Mouse (Mus musculus) forebrain, embryonic 12.5 days (tissue): ENCODE measurements around the gene Myl12a. TPM values are rescaled to one million over a fixed set of nuclear protein-coding genes. Genes with fewer than 3 reads are reported as not detected.

ENCODE experiments used
- ATAC-seq: fragments of 200-750 bp; cut with Nextera tagmentation; 2 replicates; pipeline ENCODE4 v1.8.0; 2017; ENCODE audit warnings: moderate TSS enrichment; ENCODE audit not compliant: low FRiP score
- H3K27ac ChIP-seq: fragments of 300-500 bp; sonication (generic); 2 replicates; pipeline ENCODE4 v1.5.1; 2016; ENCODE audit warnings: mild to moderate bottlenecking
- H3K27me3 ChIP-seq: fragments of 300-500 bp; sonication (generic); 2 replicates; pipeline ENCODE4 v1.6.1; 2016; ENCODE audit warnings: mild to moderate bottlenecking
- H3K36me3 ChIP-seq: fragments of 300-500 bp; sonication (generic); replicated peaks from 2 replicates; pipeline ENCODE4 v1.6.1; 2016; ENCODE audit warnings: mild to moderate bottlenecking
- H3K4me1 ChIP-seq: fragments of 300-500 bp; sonication (generic); 2 replicates; pipeline ENCODE4 v1.6.1; 2016
- H3K4me2 ChIP-seq: fragments of 300-500 bp; sonication (generic); 2 replicates; pipeline ENCODE4 v1.6.1; 2016; ENCODE audit warnings: mild to moderate bottlenecking, moderate library complexity
- H3K4me3 ChIP-seq: fragments of 300-500 bp; sonication (generic); replicated peaks from 2 replicates; pipeline ENCODE4 v1.5.1; 2016; ENCODE audit warnings: mild to moderate bottlenecking
- H3K9ac ChIP-seq: fragments of 300-500 bp; sonication (generic); 2 replicates; pipeline ENCODE4 v1.6.1; 2016; ENCODE audit warnings: mild to moderate bottlenecking
- H3K9me3 ChIP-seq: fragments of 300-500 bp; sonication (generic); 2 replicates; pipeline ENCODE4 v1.6.1; 2016
- WGBS: fragments of 180-500 bp; shearing (Covaris S2); methylation state at CpG from one replicate; pipeline ENCODE4 v1.1.7; 2016; 5-methylcytosine and 5-hydroxymethylcytosine counted together
- polyA plus RNA-seq: library from polyadenylated mRNA; unstranded; fragments of >200 nt; fragmentation: Nextera tagmentation; extraction: Ambion mirVana; gene quantifications from 2 replicates; pipeline ENCODE4 v1.2.1, GENCODE M21; 2016

Myl12a gene
- 265 and 294 TPM in 2 replicates for polyA plus RNA-seq

GRCm38 (mm10) chr17:71002744-71003094, at the start of gene Myl12a:
TSS of gene Myl12a (minus strand) at chr17:71002878.
- H3K27ac ChIP-seq: peak within 1 kb of the TSS; percentile 96
- ATAC-seq: no peak; the same call in 1 of the 2 replicates
- 5% methylated on average over 14 of the region's 14 CpGs for WGBS

GRCm38 (mm10) chr17:71049292-71049691, 46.6 kb upstream of the Myl12a start:
- Histone ChIP-seq H3K27ac (no peak overlapping the region), H3K4me1 (no peaks in the 10 kb centered on the region), H3K27me3 (no peaks in the 10 kb centered on the region), H3K4me3 (no peak overlapping the region), H3K4me2 (no peak overlapping the region), H3K36me3 (no peaks in the 10 kb centered on the region), H3K9ac (no peak overlapping the region), H3K9me3 (no peaks in the 10 kb centered on the region)
- no peak for ATAC-seq
- WGBS: 91% methylated on average over 8 of the region's 8 CpGs

More at GRCm38 (mm10) chr17:71002744-71003094, at the start of gene Myl12a:
- Histone ChIP-seq H3K36me3 (no peaks in the 10 kb centered on the region), H3K9ac (peak within 1 kb of the TSS; percentile 80), H3K4me2 (peak within 1 kb of the TSS; percentile 61), H3K4me3 (peak within 1 kb of the TSS; percentile 81), H3K9me3 (no peaks in the 10 kb centered on the region), H3K27me3 (no peaks in the 10 kb centered on the region), H3K4me1 (peaks cover 20% of the 10 kb centered on the region)

GRCm38 (mm10) chr17:71046856-71047255, 44.2 kb upstream of the Myl12a start:
- H3K4me3 ChIP-seq: no peak overlapping the region
- H3K9me3 ChIP-seq: 0 out of 2 replicates have a peak, but pooled peaks cover 3% of the 10 kb centered on the region
- H3K36me3 ChIP-seq: no peaks in the 10 kb centered on the region
- H3K9ac ChIP-seq: no peak overlapping the region
- H3K4me1 ChIP-seq: no peaks in the 10 kb centered on the region
- no peak overlapping the region for H3K4me2 ChIP-seq
- no peaks in the 10 kb centered on the region for H3K27me3 ChIP-seq
- WGBS: 89% methylated on average over 4 of the region's 4 CpGs
- H3K27ac ChIP-seq: no peak overlapping the region
- ATAC-seq: no peak

- Histone ChIP-seq H3K4me1 (peaks cover 1% of the 10 kb centered on the region), H3K4me3 (no peak overlapping the region), H3K9me3 (0 out of 2 replicates have a peak, but pooled peaks cover 3% of the 10 kb centered on the region), H3K27ac (no peak overlapping the region), H3K27me3 (no peaks in the 10 kb centered on the region), H3K9ac (no peak overlapping the region), H3K36me3 (no peaks in the 10 kb centered on the region), H3K4me2 (no peak overlapping the region)
- ATAC-seq: no peak
- WGBS: 91% methylated on average over 9 of the region's 9 CpGs
Observed at GRCm38 (mm10) chr17:71045591-71045990, 42.9 kb upstream of the Myl12a start.

GRCm38 (mm10) chr17:71042645-71043044, 40.0 kb upstream of the Myl12a start:
- Histone ChIP-seq H3K9ac (no peak overlapping the region), H3K4me2 (no peak overlapping the region), H3K36me3 (no peaks in the 10 kb centered on the region), H3K4me3 (no peak overlapping the region), H3K9me3 (0 out of 2 replicates have a peak, but pooled peaks cover 3% of the 10 kb centered on the region), H3K27ac (no peak overlapping the region), H3K27me3 (no peaks in the 10 kb centered on the region), H3K4me1 (peaks cover 13% of the 10 kb centered on the region)
- ATAC-seq: no peak
- WGBS: 94% methylated on average over 1 of the region's 1 CpGs

GRCm38 (mm10) chr17:71040582-71040880, 37.9 kb upstream of the Myl12a start:
- Histone ChIP-seq H3K4me1 (peaks cover 13% of the 10 kb centered on the region), H3K4me2 (no peak overlapping the region)
- ATAC-seq: no peak

GRCm38 (mm10) chr17:71039851-71040581, 37.3 kb upstream of the Myl12a start:
- no peak overlapping the region for H3K4me3 ChIP-seq
- 18% methylated on average over 12 of the region's 12 CpGs for WGBS
- H3K4me2 ChIP-seq: no peak overlapping the region
- no peak overlapping the region for H3K9ac ChIP-seq
- H3K9me3 ChIP-seq: 0 out of 2 replicates have a peak, but pooled peaks cover 3% of the 10 kb centered on the region
- H3K27me3 ChIP-seq: no peaks in the 10 kb centered on the region
- peak; percentile 71; the same call in 1 of the 2 replicates for ATAC-seq
- H3K36me3 ChIP-seq: no peaks in the 10 kb centered on the region
- peaks cover 13% of the 10 kb centered on the region for H3K4me1 ChIP-seq
- H3K27ac ChIP-seq: no peak overlapping the region

More at GRCm38 (mm10) chr17:71040582-71040880, 37.9 kb upstream of the Myl12a start:
- H3K4me3 ChIP-seq: no peak overlapping the region
- H3K27me3 ChIP-seq: no peaks in the 10 kb centered on the region
- no peak overlapping the region for H3K27ac ChIP-seq
- WGBS: 74% methylated on average over 5 of the region's 5 CpGs
- 0 out of 2 replicates have a peak, but pooled peaks cover 3% of the 10 kb centered on the region for H3K9me3 ChIP-seq
- H3K9ac ChIP-seq: no peak overlapping the region
- no peaks in the 10 kb centered on the region for H3K36me3 ChIP-seq

- Histone ChIP-seq H3K27ac (no peak overlapping the region), H3K4me2 (no peak overlapping the region), H3K4me1 (peaks cover 13% of the 10 kb centered on the region), H3K27me3 (no peaks in the 10 kb centered on the region), H3K4me3 (no peak overlapping the region), H3K36me3 (no peaks in the 10 kb centered on the region), H3K9me3 (0 out of 2 replicates have a peak, but pooled peaks cover 3% of the 10 kb centered on the region), H3K9ac (no peak overlapping the region)
- no peak for ATAC-seq
- 82% methylated on average over 5 of the region's 5 CpGs for WGBS
Observed at GRCm38 (mm10) chr17:71038812-71039211, 36.1 kb upstream of the Myl12a start.

- Histone ChIP-seq H3K36me3 (no peaks in the 10 kb centered on the region), H3K27me3 (no peaks in the 10 kb centered on the region), H3K9me3 (no peaks in the 10 kb centered on the region), H3K27ac (no peak overlapping the region), H3K9ac (no peak overlapping the region), H3K4me3 (no peak overlapping the region), H3K4me1 (peaks cover 13% of the 10 kb centered on the region), H3K4me2 (no peak overlapping the region)
- ATAC-seq: no peak
- 91% methylated on average over 7 of the region's 7 CpGs for WGBS
Observed at GRCm38 (mm10) chr17:71037188-71037587, 34.5 kb upstream of the Myl12a start.

GRCm38 (mm10) chr17:71034472-71034871, 31.8 kb upstream of the Myl12a start:
- Histone ChIP-seq H3K27me3 (no peaks in the 10 kb centered on the region), H3K36me3 (no peaks in the 10 kb centered on the region), H3K9ac (no peak overlapping the region), H3K9me3 (no peaks in the 10 kb centered on the region), H3K27ac (no peak overlapping the region), H3K4me1 (peaks cover under 1% of the 10 kb centered on the region), H3K4me3 (no peak overlapping the region), H3K4me2 (no peak overlapping the region)
- no peak for ATAC-seq
- 81% methylated on average over 5 of the region's 5 CpGs for WGBS

GRCm38 (mm10) chr17:71032719-71033118, 30.0 kb upstream of the Myl12a start:
- H3K9ac ChIP-seq: no peak overlapping the region
- H3K4me3 ChIP-seq: no peak overlapping the region
- H3K4me1 ChIP-seq: no peaks in the 10 kb centered on the region
- no peak overlapping the region for H3K4me2 ChIP-seq
- H3K27ac ChIP-seq: no peak overlapping the region
- no peaks in the 10 kb centered on the region for H3K9me3 ChIP-seq
- no peaks in the 10 kb centered on the region for H3K36me3 ChIP-seq
- 84% methylated on average over 10 of the region's 10 CpGs for WGBS
- no peaks in the 10 kb centered on the region for H3K27me3 ChIP-seq
- ATAC-seq: no peak

- H3K4me1 ChIP-seq: no peaks in the 10 kb centered on the region
- no peaks in the 10 kb centered on the region for H3K36me3 ChIP-seq
- no peak overlapping the region for H3K4me3 ChIP-seq
- no peak overlapping the region for H3K9ac ChIP-seq
- 89% methylated on average over 3 of the region's 3 CpGs for WGBS
- H3K27me3 ChIP-seq: no peaks in the 10 kb centered on the region
- H3K27ac ChIP-seq: no peak overlapping the region
- H3K4me2 ChIP-seq: no peak overlapping the region
- no peak for ATAC-seq
- H3K9me3 ChIP-seq: no peaks in the 10 kb centered on the region
Observed at GRCm38 (mm10) chr17:71027186-71027585, 24.5 kb upstream of the Myl12a start.

- Histone ChIP-seq H3K4me1 (no peaks in the 10 kb centered on the region), H3K9me3 (no peaks in the 10 kb centered on the region), H3K4me2 (no peak overlapping the region), H3K27ac (no peak overlapping the region), H3K27me3 (no peaks in the 10 kb centered on the region), H3K9ac (no peak overlapping the region), H3K4me3 (no peak overlapping the region), H3K36me3 (no peaks in the 10 kb centered on the region)
- ATAC-seq: no peak
- 83% methylated on average over 8 of the region's 8 CpGs for WGBS
Observed at GRCm38 (mm10) chr17:71025922-71026321, 23.2 kb upstream of the Myl12a start.
